Mouse (Mus musculus) kidney, adult 11 months (tissue): ENCODE results near the gene Ppp1r9b.
A peak's percentile ranks its signal among the peaks of the same experiment; 100 is the strongest.
"Not testable (repeated sequence)": the region's sequence is repeated elsewhere in the genome, so short reads cannot be mapped to it uniquely, and the experiment has no call there.

ENCODE experiments used
- DNase-seq: peaks from one replicate; pipeline ENCODE4 v3.0.0; 2022

The Ppp1r9b gene

DNA sequence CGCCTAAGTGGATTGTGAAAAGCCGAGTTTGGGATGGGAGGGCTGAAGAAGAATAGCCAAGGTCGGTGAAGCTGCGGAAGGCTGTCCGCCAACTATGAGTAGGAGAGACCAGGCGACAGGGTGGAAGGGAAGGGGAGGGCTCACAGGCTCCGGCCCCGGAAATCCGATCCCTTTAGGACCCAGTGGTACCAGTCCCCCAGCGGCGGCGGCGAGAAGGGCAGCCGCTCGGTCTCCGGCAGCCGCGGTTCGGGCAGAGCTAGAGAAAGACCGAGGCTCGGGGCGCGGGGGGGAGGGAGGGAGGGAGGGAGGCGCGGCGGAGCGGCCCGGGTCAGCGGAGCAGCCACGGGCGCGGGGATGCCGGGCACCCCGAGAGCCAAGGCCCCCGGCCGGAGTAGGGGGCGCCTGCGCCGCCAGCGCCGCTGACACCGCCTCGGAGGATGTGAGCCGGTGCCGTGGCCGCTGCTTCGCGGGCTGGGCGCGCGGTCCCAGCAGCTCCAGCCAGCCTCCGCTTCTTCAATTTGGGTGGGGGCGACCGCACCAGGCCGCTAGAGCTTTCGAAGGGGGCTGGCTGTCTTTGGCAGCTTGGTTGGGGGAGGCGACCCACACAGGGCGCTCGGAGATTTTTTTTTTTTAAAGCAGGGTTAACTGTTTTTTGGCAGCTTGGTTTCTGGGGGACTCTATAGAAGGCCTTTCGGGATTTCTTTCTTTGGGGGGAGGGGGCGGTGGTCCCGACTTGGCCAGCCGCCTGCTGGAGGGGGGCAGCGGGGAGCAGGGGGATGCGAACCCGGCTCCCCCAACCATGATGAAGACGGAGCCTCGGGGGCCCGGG lies at the start of gene Ppp1r9b:
Gene Ppp1r9b, plus strand, starts transcription at position 287 of the 829 bp plus-strand sequence.
- DNase-seq: peak; percentile 90

DNA sequence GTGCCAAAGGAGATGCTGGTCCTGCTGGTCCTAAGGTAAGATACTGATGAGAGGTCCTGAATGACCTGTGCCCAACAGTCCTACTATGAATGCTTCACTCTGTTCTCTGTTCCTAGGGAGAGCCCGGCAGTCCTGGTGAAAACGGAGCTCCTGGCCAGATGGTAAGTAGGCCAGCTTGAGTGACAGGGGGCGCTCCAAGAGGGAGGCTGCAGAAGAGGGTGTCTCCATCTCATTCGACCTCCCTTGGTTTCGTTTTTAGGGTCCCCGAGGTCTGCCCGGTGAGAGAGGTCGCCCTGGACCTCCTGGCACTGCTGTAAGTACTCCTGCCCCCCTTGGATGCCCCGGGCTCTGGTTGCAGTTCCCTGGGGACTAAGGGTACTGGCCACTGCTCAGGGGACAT lies 49.7 kb upstream of the Ppp1r9b start:
- DNase-seq: no peak

- no peak for DNase-seq
Observed at GRCm38 (mm10) chr11:94941776-94942175, 49.1 kb upstream of the Ppp1r9b start.

DNA sequence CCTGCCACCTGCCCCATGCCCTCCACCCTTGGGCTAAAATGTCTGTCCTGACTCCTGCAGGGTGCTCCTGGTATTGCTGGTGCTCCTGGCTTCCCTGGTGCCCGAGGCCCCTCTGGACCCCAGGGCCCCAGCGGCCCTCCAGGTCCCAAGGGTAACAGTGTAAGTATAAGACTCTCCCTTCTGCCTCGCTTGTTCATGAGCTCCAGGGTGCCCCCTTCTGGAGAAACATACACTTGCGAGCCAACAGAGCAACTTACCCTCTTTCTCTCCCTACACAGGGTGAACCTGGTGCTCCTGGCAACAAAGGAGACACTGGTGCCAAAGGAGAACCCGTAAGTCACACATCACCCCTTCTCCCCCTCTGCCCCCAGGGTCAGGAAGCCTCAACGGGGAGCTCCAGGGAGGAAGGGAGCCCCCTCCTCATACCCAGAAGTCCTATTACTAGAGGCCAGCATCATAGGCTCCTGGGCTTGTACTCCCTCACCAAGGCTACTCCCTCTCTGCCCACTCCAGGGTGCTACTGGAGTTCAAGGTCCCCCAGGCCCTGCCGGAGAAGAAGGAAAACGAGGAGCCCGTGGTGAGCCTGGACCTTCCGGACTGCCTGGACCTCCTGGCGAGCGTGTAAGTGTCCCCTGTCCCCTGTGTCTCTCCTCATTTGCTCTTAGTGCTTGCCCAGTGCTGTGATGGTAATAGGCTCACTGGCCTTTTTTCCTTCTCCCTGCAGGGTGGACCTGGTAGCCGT lies 48.4 kb upstream of the Ppp1r9b start:
- DNase-seq: no peak

DNA sequence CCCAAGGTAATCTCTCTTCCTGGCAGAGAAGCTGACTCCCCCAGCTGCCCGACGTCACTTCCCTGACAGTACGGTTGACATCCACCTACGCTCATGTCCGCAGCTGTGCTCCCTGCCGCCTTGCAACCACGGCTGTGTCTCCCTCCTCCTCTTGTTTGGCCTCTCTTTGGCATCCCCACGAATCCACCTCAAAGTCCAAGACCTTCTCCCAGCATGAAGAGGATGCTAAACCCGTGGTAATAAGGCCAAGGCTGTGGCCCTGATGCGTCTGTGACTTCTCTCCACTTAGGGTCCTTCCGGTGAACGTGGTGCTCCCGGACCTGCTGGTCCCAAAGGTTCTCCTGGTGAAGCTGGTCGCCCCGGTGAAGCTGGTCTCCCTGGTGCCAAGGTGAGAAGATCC lies 47.8 kb upstream of the Ppp1r9b start:
- DNase-seq: no peak

GRCm38 (mm10) chr11:94944295-94944694 lies 46.5 kb upstream of the Ppp1r9b start:
- DNase-seq: no peak

DNA sequence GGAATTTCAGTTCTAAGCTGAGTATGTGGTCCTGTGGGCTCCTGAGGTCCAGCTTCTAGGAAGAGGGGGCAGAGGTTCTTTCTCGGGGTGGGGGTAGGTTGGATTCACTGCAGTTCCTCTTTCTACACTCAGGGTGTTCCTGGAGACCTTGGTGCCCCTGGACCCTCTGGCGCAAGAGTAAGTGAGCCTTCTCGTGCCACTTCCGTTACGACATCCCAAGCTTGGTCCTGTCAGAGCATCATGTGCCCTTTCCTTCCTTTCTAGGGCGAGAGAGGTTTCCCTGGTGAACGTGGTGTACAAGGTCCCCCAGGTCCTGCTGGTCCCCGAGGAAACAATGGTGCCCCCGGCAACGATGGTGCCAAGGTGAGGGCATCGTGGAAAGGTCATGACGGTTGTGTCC lies 45.6 kb upstream of the Ppp1r9b start:
- DNase-seq: no peak

DNA sequence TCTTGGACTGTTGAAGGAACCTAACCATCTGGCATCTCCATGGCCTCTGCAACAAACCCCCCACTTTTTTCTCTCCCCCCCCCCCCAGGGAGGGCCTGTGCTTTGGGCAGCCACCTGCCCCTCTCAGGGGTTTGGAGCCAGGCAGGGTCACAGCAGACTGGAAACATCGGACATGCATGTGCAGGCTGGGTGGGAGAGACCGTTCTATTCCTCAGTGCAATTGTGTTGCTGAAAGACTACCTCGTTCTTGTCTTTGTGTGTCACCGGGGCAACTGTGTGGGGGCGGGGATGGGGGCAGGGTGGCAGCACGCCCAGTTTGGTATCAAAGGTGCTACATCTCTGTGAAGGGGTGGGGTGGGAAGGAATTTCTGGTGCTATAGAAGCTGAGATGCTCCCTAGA lies 38.7 kb upstream of the Ppp1r9b start:
- DNase-seq: no peak

- DNase-seq: no peak
Observed at GRCm38 (mm10) chr11:94955103-94955502, 35.7 kb upstream of the Ppp1r9b start.

GRCm38 (mm10) chr11:94957693-94958064 lies 33.2 kb upstream of the Ppp1r9b start:
- no peak for DNase-seq

- peak; percentile 89 for DNase-seq
Observed at GRCm38 (mm10) chr11:94958065-94958858, 32.6 kb upstream of the Ppp1r9b start.

DNA sequence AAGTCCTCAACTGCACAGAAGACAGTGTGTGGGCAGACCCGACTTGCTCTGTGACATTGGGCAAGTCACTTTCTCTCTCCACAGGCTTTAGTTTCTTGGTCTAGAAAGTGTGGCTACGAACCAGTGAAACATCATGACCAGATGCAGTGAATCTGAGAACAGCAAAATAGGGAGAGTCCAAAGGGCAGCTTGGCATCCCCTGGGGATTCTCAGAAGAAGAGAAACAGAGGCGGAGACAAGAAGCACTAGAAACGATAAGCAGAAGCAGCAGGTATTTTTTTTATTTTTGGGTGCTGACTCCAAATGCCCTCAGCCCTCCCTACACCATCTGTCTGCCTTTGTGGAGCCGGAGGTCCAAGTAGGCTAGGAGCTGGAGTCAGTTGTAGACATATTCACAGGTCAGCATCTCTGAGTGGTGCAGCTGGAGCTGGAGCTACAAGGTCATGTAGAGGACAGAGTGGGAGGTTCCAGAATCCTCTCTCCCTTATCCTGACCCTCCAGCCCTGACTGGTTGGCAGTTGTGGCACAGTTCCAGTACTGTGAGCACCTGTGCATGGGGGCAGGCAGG lies 28.2 kb upstream of the Ppp1r9b start:
- DNase-seq: no peak

DNA sequence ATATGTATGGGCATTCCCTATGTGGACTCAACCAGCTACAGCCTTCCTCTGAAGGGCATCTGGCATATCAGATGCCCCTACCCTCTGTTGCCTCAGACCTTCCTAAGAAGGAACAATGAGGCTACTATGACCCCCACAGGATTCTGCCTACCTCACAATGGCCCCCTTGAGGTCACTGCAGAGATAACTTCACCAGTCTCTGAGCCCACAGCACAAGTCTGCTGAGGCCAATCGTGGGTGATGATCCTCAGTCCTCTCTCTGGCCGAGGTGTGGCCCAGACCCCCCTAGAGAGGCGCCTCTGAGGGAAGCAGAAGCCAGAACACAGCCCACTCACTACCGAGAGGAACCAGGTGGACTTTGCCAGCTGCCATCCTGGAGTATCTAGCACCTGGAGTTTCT lies 23.4 kb upstream of the Ppp1r9b start, which contains the start of gene Hils1:
Gene Hils1, plus strand, starts transcription at position 175 of the 400 bp plus-strand sequence.
- DNase-seq: no peak

GRCm38 (mm10) chr11:94968187-94968586 lies 22.6 kb upstream of the Ppp1r9b start:
- DNase-seq: no peak

DNA sequence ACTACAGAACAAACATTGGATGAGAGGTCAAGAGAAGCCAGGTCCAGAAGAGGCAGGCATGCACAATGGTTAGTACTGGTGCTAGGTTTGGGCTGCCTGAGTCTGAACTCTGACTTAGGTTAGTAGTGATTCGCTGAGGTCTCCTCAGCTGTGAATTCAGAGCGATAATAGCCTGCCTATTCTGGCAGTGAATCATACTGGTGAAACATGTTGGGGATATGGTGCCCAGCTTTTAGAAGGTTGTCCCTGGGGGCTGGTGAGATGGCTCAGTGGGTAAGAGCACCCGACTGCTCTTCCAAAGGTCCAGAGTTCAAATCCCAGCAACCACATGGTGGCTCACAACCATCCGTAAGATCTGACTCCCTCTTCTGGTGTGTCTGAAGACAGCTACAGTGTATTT lies 21.1 kb upstream of the Ppp1r9b start:
- DNase-seq: not testable (repeated sequence)

- peak; percentile 44 for DNase-seq
Observed at GRCm38 (mm10) chr11:94970210-94970943, 20.5 kb upstream of the Ppp1r9b start.

DNA sequence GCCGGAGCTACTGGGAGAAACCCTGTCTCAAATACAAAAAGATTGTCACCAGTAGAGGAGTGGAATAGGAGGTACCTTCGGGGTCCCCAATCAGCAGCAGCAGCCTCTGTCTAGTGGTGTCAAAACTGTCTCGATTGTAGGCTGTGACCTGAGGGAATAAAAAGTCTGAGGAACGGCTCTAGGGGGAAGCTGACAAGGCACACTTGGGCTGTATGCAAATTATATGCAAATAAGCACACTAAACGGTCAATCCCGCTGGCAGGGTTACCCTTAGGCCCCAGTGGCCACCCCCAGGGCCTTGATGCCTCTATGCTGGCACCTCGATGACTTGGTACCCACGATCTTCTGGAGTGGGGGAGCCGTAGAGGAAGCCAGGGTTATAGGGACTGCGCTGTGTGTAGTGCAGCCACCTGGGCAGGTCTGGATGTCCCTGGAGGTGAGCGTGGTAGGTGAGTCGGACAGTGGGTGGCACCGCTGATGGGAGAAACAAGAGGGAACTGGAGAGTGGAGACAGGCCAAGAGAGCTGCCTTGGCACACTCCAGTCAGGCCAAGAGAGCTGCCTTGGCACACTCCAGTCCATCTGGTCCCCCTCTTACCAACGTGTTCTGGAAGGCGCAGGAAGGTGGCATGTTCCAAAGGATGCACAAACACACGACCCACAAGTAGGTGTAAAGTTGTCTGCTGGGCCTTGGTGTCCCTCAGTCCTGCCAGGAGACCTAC lies 18.8 kb upstream of the Ppp1r9b start:
- no peak for DNase-seq

- no peak for DNase-seq
Observed at GRCm38 (mm10) chr11:94972887-94973286, 17.9 kb upstream of the Ppp1r9b start.

DNA sequence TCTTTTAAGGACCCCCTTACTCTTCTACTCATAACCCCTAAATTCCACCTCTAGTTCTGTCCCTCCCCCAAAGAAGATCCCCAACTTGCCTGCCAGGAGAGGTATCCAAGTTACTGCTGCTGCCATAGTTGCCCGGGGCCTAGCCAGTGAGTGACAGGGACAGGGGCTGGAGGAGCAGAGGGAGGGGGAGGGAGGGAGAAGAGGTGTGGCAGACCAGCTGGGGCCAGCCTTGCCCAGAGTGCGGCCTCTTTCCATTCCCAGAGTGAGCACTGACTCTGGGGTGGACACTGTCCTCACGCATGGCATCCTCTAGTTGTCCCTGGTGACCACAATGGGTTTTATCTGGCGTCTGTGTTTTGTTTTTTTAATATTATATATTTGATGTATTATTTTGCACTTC lies 17.5 kb upstream of the Ppp1r9b start:
- DNase-seq: no peak

DNA sequence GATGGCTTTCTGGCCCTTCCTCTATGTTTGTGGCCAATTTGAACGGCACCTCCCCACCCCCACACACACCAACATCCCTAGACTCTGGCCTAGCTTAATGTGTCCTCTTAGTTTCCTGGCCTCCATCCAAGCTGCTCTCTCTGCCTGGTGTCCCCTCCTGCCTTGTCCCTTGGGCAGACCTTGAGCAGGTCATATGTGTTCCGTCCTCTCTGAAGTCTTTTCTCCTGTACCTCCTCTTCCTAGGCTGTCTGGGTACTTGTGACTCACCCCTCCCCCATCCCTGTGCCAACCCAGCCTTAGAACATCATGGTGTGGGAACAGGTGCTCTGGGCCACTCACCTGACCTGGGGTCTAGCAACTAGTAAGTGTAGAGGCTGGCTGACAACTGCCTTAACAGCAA lies 15.9 kb upstream of the Ppp1r9b start:
- DNase-seq: no peak

GRCm38 (mm10) chr11:94976199-94976598 lies 14.6 kb upstream of the Ppp1r9b start, which contains the start of gene Sgca:
Gene Sgca (minus strand): TSS chr11:94976327.
- no peak for DNase-seq
